Mouse (Mus musculus) megakaryocyte, embryonic 14.5 days (primary cell): ENCODE measurements around the gene Rad54l.

Experiments
- FLI1 ChIP-seq: IDR thresholded peaks from 2 replicates; pipeline ENCODE4 v1.6.1; 2012; ENCODE audit warnings: low read length, inconsistent platforms, mixed read lengths
- GATA1 ChIP-seq: IDR thresholded peaks from 3 replicates; pipeline ENCODE4 v1.6.1; 2012; ENCODE audit warnings: mixed read lengths, low read length, inconsistent platforms, borderline replicate concordance

DNA sequence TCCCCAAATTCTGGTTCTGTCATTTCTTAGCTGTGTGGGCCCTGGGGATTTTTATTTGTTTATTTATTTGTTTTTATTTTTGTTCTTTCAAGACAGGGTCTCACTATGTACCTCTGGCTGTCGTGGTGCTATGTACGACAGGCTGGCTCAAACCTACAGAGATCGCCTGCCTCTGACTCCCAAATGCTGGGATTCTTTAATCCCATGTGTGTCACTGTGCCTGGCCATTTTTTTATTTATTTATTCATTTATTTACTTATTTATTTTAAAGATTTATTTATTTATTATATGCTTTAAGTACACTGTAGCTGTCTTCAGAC is 45.8 kb upstream of the Rad54l start:
- TF ChIP-seq GATA1 (no peak), FLI1 (no peak)
